Mouse (Mus musculus) E14TG2a.4 (cell line): ENCODE results near the gene Sptbn4.

ENCODE experiments used
- CTCF ChIP-seq: conservative IDR thresholded peaks from 2 replicates; pipeline ENCODE4 v1.5.1; 2014; ENCODE audit warnings: low read length
- NANOG ChIP-seq: IDR thresholded peaks from 2 replicates; pipeline ENCODE4 v1.6.1; 2014; ENCODE audit warnings: borderline replicate concordance, low read length, mixed read lengths

GRCm38 (mm10) chr7:27334405-27334911 lies 113.0 kb downstream of the Sptbn4 start:
- TF ChIP-seq CTCF: no peak
- no peak for TF ChIP-seq NANOG
